Mouse (Mus musculus) midbrain, embryonic 11.5 days (tissue): Measurements from ENCODE around the gene 2410015M20Rik. TPM values are rescaled to one million over a fixed set of nuclear protein-coding genes. Genes with fewer than 3 reads are reported as not detected.
"Not testable (repeated sequence)": the region's sequence is repeated elsewhere in the genome, so short reads cannot be mapped to it uniquely, and the experiment has no call there.

ENCODE experiments used
- ATAC-seq: fragments of 200-750 bp; cut with Nextera tagmentation; 2 replicates; pipeline ENCODE4 v1.8.0; 2017; ENCODE audit warnings: moderate TSS enrichment, moderate library complexity; ENCODE audit not compliant: low FRiP score
- DNase-seq: peaks from one replicate; pipeline ENCODE4 v3.0.0; 2015; ENCODE audit warnings: low spot score; ENCODE audit errors: missing footprints
- H3K27ac ChIP-seq: fragments of 300-500 bp; sonication (generic); 2 replicates; pipeline ENCODE4 v1.5.1; 2014; ENCODE audit warnings: low read depth, low read length
- H3K27me3 ChIP-seq: fragments of 300-500 bp; sonication (generic); 2 replicates; pipeline ENCODE4 v1.6.1; 2014; ENCODE audit warnings: mild to moderate bottlenecking, low read length, moderate library complexity, mixed read lengths; ENCODE audit not compliant: control insufficient read depth, insufficient read depth
- H3K36me3 ChIP-seq: fragments of 300-500 bp; sonication (generic); 2 replicates; pipeline ENCODE4 v1.6.1; 2014; ENCODE audit warnings: mild to moderate bottlenecking, low read length, moderate library complexity, mixed read lengths; ENCODE audit not compliant: control insufficient read depth, insufficient read depth
- H3K4me1 ChIP-seq: fragments of 300-500 bp; sonication (generic); 2 replicates; pipeline ENCODE4 v1.6.1; 2014; ENCODE audit warnings: low read length; ENCODE audit not compliant: control insufficient read depth, insufficient read depth
- H3K4me2 ChIP-seq: fragments of 300-500 bp; sonication (generic); 2 replicates; pipeline ENCODE4 v1.6.1; 2014; ENCODE audit warnings: mild to moderate bottlenecking, moderate library complexity
- H3K4me3 ChIP-seq: fragments of 300-500 bp; sonication (generic); 2 replicates; pipeline ENCODE4 v1.5.1; 2014; ENCODE audit warnings: low read depth, low read length
- H3K9ac ChIP-seq: fragments of 300-500 bp; sonication (generic); 2 replicates; pipeline ENCODE4 v1.6.1; 2014; ENCODE audit warnings: low read length
- H3K9me3 ChIP-seq: fragments of 300-500 bp; sonication (generic); 2 replicates; pipeline ENCODE4 v1.6.1; 2016; ENCODE audit warnings: low read length; ENCODE audit not compliant: control insufficient read depth
- WGBS: fragments of 180-500 bp; shearing (Covaris S2); extraction: QIAGEN DNeasy Blood & Tissue Kit; methylation state at CpG from one replicate; pipeline ENCODE4 v1.1.7; 2014; 5-methylcytosine and 5-hydroxymethylcytosine counted together
- polyA plus RNA-seq: library from polyadenylated mRNA; unstranded; fragments of >200 nt; fragmentation: Nextera tagmentation; extraction: Ambion mirVana; gene quantifications from 2 replicates; pipeline ENCODE4 v1.2.1, GENCODE M21; 2014

Gene 2410015M20Rik
- polyA plus RNA-seq, 1 experiment from 2014 or later = 195 TPM

GRCm38 (mm10) chr17:56615136-56615784 lies 5.7 kb upstream of the 2410015M20Rik start:
- ATAC-seq (no peak), DNase-seq (no peak)
- Histone ChIP-seq H3K36me3 (peaks cover 21% of the 10 kb centered on the region), H3K4me2 (no peak overlapping the region), H3K4me3 (no peak overlapping the region), H3K4me1 (peaks cover 16% of the 10 kb centered on the region), H3K27ac (no peak overlapping the region), H3K9me3 (no peaks in the 10 kb centered on the region), H3K9ac (peak overlapping the region; percentile 30; the same call in 1 of the 2 replicates), H3K27me3 (no peaks in the 10 kb centered on the region)
- 93% methylated on average over 11 of the region's 11 CpGs for WGBS

- peak overlapping the region; percentile 85 for H3K4me2 ChIP-seq
- H3K27me3 ChIP-seq = no peaks in the 10 kb centered on the region
- WGBS = 41% methylated on average over 14 of the region's 14 CpGs
- no peaks in the 10 kb centered on the region for H3K9me3 ChIP-seq
- peak overlapping the region; percentile 79 for H3K4me3 ChIP-seq
- H3K36me3 ChIP-seq = peaks cover 16% of the 10 kb centered on the region
- ATAC-seq = no peak
- no peak for DNase-seq
- H3K9ac ChIP-seq = peak overlapping the region; percentile 84
- no peak overlapping the region for H3K27ac ChIP-seq
- peaks cover 19% of the 10 kb centered on the region for H3K4me1 ChIP-seq
These were observed 5.0 kb upstream of the 2410015M20Rik start for GRCm38 (mm10) chr17:56614391-56615135.

- H3K4me3 ChIP-seq = peak overlapping the region; percentile 79
- peak overlapping the region; percentile 84 for H3K9ac ChIP-seq
- peak overlapping the region; percentile 85 for H3K4me2 ChIP-seq
- not testable (repeated sequence) for DNase-seq, ATAC-seq, H3K9me3 ChIP-seq, H3K27me3 ChIP-seq
- H3K27ac ChIP-seq = peak overlapping the region; percentile 42
- under 1% methylated on average over 26 of the region's 26 CpGs for WGBS
- H3K4me1 ChIP-seq = peaks cover 22% of the 10 kb centered on the region
- H3K36me3 ChIP-seq = peaks cover 12% of the 10 kb centered on the region
These were observed 4.3 kb upstream of the 2410015M20Rik start for GRCm38 (mm10) chr17:56613893-56614292.

- H3K4me2 ChIP-seq = peak within 1 kb of the TSS; percentile 85
- H3K4me3 ChIP-seq = peak within 1 kb of the TSS; percentile 79
- peaks cover 12% of the 10 kb centered on the region for H3K36me3 ChIP-seq
- peak within 1 kb of the TSS; percentile 42 for H3K27ac ChIP-seq
- H3K27me3 ChIP-seq = no peaks in the 10 kb centered on the region
- peak; percentile 100 for DNase-seq
- ATAC-seq = peak; percentile 59
- H3K9ac ChIP-seq = peak within 1 kb of the TSS; percentile 84
- H3K4me1 ChIP-seq = peaks cover 28% of the 10 kb centered on the region
- WGBS = under 1% methylated on average over 52 of the region's 52 CpGs
- no peaks in the 10 kb centered on the region for H3K9me3 ChIP-seq
These were observed 3.8 kb upstream of the 2410015M20Rik start, which contains the start of gene Rpl36 for GRCm38 (mm10) chr17:56613236-56613844. Gene Rpl36, plus strand, starts transcription at chr17:56613416.

GRCm38 (mm10) chr17:56612565-56612939 lies 3.0 kb upstream of the 2410015M20Rik start:
- H3K4me1 ChIP-seq = peaks cover 28% of the 10 kb centered on the region
- H3K4me3 ChIP-seq, ATAC-seq, H3K9ac ChIP-seq, H3K27ac ChIP-seq, H3K36me3 ChIP-seq, H3K4me2 ChIP-seq, DNase-seq, H3K9me3 ChIP-seq, H3K27me3 ChIP-seq: not testable (repeated sequence)
- 74% methylated on average over 10 of the region's 10 CpGs for WGBS

- no peak overlapping the region for H3K4me3 ChIP-seq
- no peak overlapping the region for H3K27ac ChIP-seq
- ATAC-seq (no peak), DNase-seq (no peak)
- H3K4me2 ChIP-seq = peak overlapping the region; percentile 24; the same call in 1 of the 2 replicates
- WGBS = 15% methylated on average over 14 of the region's 14 CpGs
- H3K9ac ChIP-seq = no peak overlapping the region
- H3K4me1 ChIP-seq = peaks cover 28% of the 10 kb centered on the region
- H3K36me3 ChIP-seq = peaks cover 7% of the 10 kb centered on the region
- no peaks in the 10 kb centered on the region for H3K27me3 ChIP-seq
- no peaks in the 10 kb centered on the region for H3K9me3 ChIP-seq
These were observed 2.4 kb upstream of the 2410015M20Rik start for GRCm38 (mm10) chr17:56611861-56612564.

GRCm38 (mm10) chr17:56611323-56611722 lies 1.8 kb upstream of the 2410015M20Rik start:
- Histone ChIP-seq H3K9ac (no peak overlapping the region), H3K9me3 (no peaks in the 10 kb centered on the region), H3K4me2 (no peak overlapping the region), H3K4me3 (no peak overlapping the region), H3K4me1 (peaks cover 28% of the 10 kb centered on the region), H3K36me3 (peaks cover 14% of the 10 kb centered on the region), H3K27me3 (no peaks in the 10 kb centered on the region), H3K27ac (no peak overlapping the region)
- ATAC-seq (no peak), DNase-seq (no peak)
- WGBS = 71% methylated on average over 2 of the region's 2 CpGs

GRCm38 (mm10) chr17:56608699-56609098 lies 872 bp downstream of the 2410015M20Rik start:
- peak overlapping the region; percentile 61 for H3K4me3 ChIP-seq
- WGBS = 59% methylated on average over 5 of the region's 5 CpGs
- no peak overlapping the region for H3K27ac ChIP-seq
- no peaks in the 10 kb centered on the region for H3K9me3 ChIP-seq
- H3K27me3 ChIP-seq = no peaks in the 10 kb centered on the region
- no peak for DNase-seq
- H3K9ac ChIP-seq = peak overlapping the region; percentile 78; the same call in 1 of the 2 replicates
- H3K4me2 ChIP-seq = peak overlapping the region; percentile 80
- peaks cover 17% of the 10 kb centered on the region for H3K4me1 ChIP-seq
- no peak for ATAC-seq
- H3K36me3 ChIP-seq = peaks cover 30% of the 10 kb centered on the region
